Mouse (Mus musculus) kidney, embryonic 16.5 days (tissue): ENCODE data around the gene Fgf23. TPM values are rescaled to one million over a fixed set of nuclear protein-coding genes. Genes with fewer than 3 reads are reported as not detected.

Experiments used
- ATAC-seq: fragments of 200-750 bp; cut with Nextera tagmentation; 2 replicates; pipeline ENCODE4 v1.8.0; 2017; ENCODE audit warnings: moderate TSS enrichment; ENCODE audit not compliant: low FRiP score, low TSS enrichment
- H3K27ac ChIP-seq: fragments of 300-500 bp; sonication (generic); 2 replicates; pipeline ENCODE4 v1.5.1; 2014; ENCODE audit warnings: low read length
- H3K27me3 ChIP-seq: fragments of 300-500 bp; sonication (generic); 2 replicates; pipeline ENCODE4 v1.6.1; 2014; ENCODE audit warnings: low read length, control low read depth, mixed read lengths; ENCODE audit not compliant: insufficient read depth
- H3K36me3 ChIP-seq: fragments of 300-500 bp; sonication (generic); 2 replicates; pipeline ENCODE4 v1.6.1; 2014; ENCODE audit warnings: low read length, control low read depth, mixed read lengths; ENCODE audit not compliant: insufficient read depth
- H3K4me1 ChIP-seq: fragments of 300-500 bp; sonication (generic); 2 replicates; pipeline ENCODE4 v1.6.1; 2014; ENCODE audit warnings: low read length, control low read depth, mixed read lengths; ENCODE audit not compliant: insufficient read depth
- H3K4me2 ChIP-seq: fragments of 300-500 bp; sonication (generic); replicated peaks from 2 replicates; pipeline ENCODE4 v1.6.1; 2014; ENCODE audit warnings: low read depth, low read length
- H3K4me3 ChIP-seq: fragments of 300-500 bp; sonication (generic); 2 replicates; pipeline ENCODE4 v1.5.1; 2014; ENCODE audit warnings: mild to moderate bottlenecking, low read length
- H3K9ac ChIP-seq: fragments of 300-500 bp; sonication (generic); replicated peaks from 2 replicates; pipeline ENCODE4 v1.6.1; 2014; ENCODE audit warnings: low read length
- H3K9me3 ChIP-seq: fragments of 300-500 bp; sonication (generic); 2 replicates; pipeline ENCODE4 v1.6.1; 2016; ENCODE audit warnings: low read length, control low read depth
- WGBS: fragments of 180-500 bp; shearing (Covaris S2); extraction: QIAGEN DNeasy Blood & Tissue Kit; methylation state at CpG from one replicate; pipeline ENCODE4 v1.1.7; 2014; 5-methylcytosine and 5-hydroxymethylcytosine counted together
- polyA plus RNA-seq: library from polyadenylated mRNA; unstranded; fragments of >200 nt; fragmentation: Nextera tagmentation; extraction: Ambion mirVana; gene quantifications from 2 replicates; pipeline ENCODE4 v1.2.1, GENCODE M21; 2015

Gene Fgf23
- polyA plus RNA-seq, 1 experiment from 2014 or later: not detected

- under 1% methylated on average over 59 of the region's 59 CpGs for WGBS
- Histone ChIP-seq H3K4me1 (0 out of 2 replicates have a peak, but pooled peaks cover 11% of the 10 kb centered on the region), H3K9ac (peak overlapping the region; percentile 67), H3K27ac (no peak overlapping the region), H3K27me3 (peaks cover 19% of the 10 kb centered on the region), H3K36me3 (no peaks in the 10 kb centered on the region), H3K9me3 (no peaks in the 10 kb centered on the region), H3K4me3 (peak overlapping the region; percentile 52), H3K4me2 (peak overlapping the region; percentile 86)
- ATAC-seq: peak; percentile 82
These were observed 7.4 kb downstream of the Fgf23 start for GRCm38 (mm10) chr6:127079867-127080731.

DNA sequence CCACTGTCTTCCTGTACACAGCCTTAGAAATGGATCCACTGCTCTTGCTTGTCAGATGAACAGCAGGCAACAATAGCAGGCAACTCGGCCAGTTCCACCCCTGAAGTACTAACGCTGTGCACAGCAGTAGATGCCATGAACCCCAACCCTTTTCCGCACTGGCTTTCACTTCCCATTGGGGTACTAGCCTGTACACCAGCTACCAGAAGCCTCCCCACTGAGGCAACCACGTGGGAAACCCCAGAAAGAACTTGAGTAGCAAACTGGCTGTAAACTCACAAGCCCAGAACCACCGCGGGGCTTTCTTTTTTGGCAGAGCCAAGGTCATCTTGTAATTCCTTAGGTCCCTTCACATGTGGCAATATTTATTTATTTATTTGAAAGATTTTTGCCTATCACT is 9.1 kb downstream of the Fgf23 start:
- no peak overlapping the region for H3K27ac ChIP-seq
- H3K36me3 ChIP-seq: no peaks in the 10 kb centered on the region
- peaks cover 19% of the 10 kb centered on the region for H3K27me3 ChIP-seq
- H3K9ac ChIP-seq: no peak overlapping the region
- H3K4me2 ChIP-seq: no peak overlapping the region
- 0 out of 2 replicates have a peak, but pooled peaks cover 11% of the 10 kb centered on the region for H3K4me1 ChIP-seq
- H3K4me3 ChIP-seq: no peak overlapping the region
- no peaks in the 10 kb centered on the region for H3K9me3 ChIP-seq
- WGBS: 75% methylated on average over 6 of the region's 6 CpGs
- ATAC-seq: no peak

DNA sequence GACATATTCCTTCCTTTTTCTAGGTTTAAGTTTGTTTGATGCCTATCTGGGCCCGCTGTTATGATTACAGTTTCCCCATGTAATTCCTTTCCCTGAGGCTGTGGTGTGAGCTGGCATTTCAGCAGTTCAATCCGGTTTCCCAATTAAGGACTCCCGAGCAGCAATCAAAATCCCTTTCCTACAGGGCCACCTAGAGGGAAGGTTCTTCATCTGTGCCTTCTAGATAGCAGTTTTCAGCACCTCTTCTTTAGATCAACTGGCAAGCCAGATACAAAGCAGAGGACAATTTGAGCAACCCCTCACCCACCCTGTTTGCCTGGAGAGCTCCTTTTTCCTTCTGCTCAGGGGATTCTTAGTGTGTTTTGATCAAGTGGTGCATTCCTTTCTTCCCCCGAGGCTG is 14.0 kb downstream of the Fgf23 start:
- 63% methylated on average over 4 of the region's 4 CpGs for WGBS
- Histone ChIP-seq H3K9ac (no peak overlapping the region), H3K4me1 (no peaks in the 10 kb centered on the region), H3K4me2 (no peak overlapping the region), H3K36me3 (peaks cover 22% of the 10 kb centered on the region), H3K9me3 (no peaks in the 10 kb centered on the region), H3K4me3 (no peak overlapping the region), H3K27ac (no peak overlapping the region), H3K27me3 (peaks cover 3% of the 10 kb centered on the region; the same call in 1 of the 2 replicates)
- no peak for ATAC-seq

DNA sequence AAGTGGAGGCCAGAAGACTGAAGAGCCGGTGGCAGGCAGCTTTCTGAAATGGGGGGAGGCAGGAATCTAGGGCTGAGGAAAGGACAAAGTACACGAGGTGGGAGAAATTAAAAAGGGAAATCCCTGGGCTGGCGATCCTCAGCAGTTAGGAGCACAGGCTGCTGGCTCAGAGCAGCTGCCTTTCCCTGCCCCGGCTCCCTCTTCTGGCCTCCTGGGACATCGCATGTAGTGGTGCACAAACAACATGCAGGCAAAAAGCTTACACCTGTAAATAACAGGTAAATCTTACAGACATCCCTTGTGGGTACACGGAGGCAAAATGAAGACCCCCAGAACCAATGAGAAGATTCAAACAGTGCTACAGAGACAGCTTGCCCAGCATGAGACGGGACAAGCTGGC is 21.9 kb downstream of the Fgf23 start:
- Histone ChIP-seq H3K36me3 (peaks cover 15% of the 10 kb centered on the region), H3K9ac (no peak overlapping the region), H3K4me1 (no peaks in the 10 kb centered on the region), H3K4me3 (no peak overlapping the region), H3K27ac (no peak overlapping the region), H3K4me2 (no peak overlapping the region), H3K27me3 (no peaks in the 10 kb centered on the region), H3K9me3 (no peaks in the 10 kb centered on the region)
- no peak for ATAC-seq
- 62% methylated on average over 7 of the region's 7 CpGs for WGBS

GRCm38 (mm10) chr6:127103506-127104275 is 31.0 kb downstream of the Fgf23 start:
- Histone ChIP-seq H3K4me3 (no peak overlapping the region), H3K9ac (no peak overlapping the region), H3K4me2 (no peak overlapping the region), H3K27me3 (no peaks in the 10 kb centered on the region), H3K27ac (no peak overlapping the region), H3K9me3 (peaks cover 6% of the 10 kb centered on the region; the same call in 1 of the 2 replicates), H3K36me3 (0 out of 2 replicates have a peak, but pooled peaks cover 5% of the 10 kb centered on the region), H3K4me1 (peaks cover 3% of the 10 kb centered on the region; the same call in 1 of the 2 replicates)
- ATAC-seq: no peak
- WGBS: 94% methylated on average over 6 of the region's 6 CpGs

DNA sequence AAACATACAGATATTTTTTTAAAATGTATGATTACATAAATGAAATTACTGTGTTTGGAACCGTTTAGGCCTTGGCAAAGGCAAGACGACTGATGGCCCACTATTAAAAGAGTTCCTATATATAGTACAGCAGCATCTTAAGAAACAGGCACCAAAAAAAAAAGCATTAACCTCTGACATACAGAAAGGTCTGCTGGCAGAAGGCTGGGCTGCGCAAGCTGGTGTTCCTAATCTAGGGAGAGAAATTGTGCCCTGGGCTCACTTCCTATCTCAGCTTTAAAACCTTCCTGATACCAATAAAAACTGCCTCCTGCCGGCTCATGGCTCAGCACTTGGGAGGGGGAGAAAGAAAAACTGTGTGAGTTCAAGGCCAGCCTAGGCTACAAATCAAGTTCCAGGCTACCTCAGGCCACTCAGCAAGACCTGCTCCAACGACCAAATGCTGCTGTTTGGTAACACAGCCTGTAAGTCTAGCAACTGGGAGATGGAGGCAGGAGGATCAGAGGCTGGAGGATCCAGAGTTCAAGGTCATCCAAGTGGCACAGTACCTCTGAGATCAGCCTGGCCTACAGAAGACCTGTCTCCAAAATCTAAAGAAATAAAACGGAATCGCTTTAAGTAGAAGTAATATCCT is 31.8 kb downstream of the Fgf23 start:
- H3K27ac ChIP-seq: no peak overlapping the region
- WGBS: 82% methylated on average over 7 of the region's 7 CpGs
- H3K36me3 ChIP-seq: 0 out of 2 replicates have a peak, but pooled peaks cover 5% of the 10 kb centered on the region
- ATAC-seq: no peak
- peaks cover 6% of the 10 kb centered on the region; the same call in 1 of the 2 replicates for H3K9me3 ChIP-seq
- H3K4me2 ChIP-seq: no peak overlapping the region
- peaks cover 8% of the 10 kb centered on the region; the same call in 1 of the 2 replicates for H3K4me1 ChIP-seq
- H3K27me3 ChIP-seq: no peaks in the 10 kb centered on the region
- no peak overlapping the region for H3K9ac ChIP-seq
- no peak overlapping the region for H3K4me3 ChIP-seq

GRCm38 (mm10) chr6:127105107-127105506 is 32.4 kb downstream of the Fgf23 start:
- no peak for ATAC-seq
- H3K9me3 ChIP-seq: peaks cover 6% of the 10 kb centered on the region; the same call in 1 of the 2 replicates
- 73% methylated on average over 6 of the region's 6 CpGs for WGBS
- H3K27ac ChIP-seq: no peak overlapping the region
- H3K4me3 ChIP-seq: no peak overlapping the region
- H3K36me3 ChIP-seq: 0 out of 2 replicates have a peak, but pooled peaks cover 5% of the 10 kb centered on the region
- H3K4me2 ChIP-seq: no peak overlapping the region
- peaks cover 8% of the 10 kb centered on the region; the same call in 1 of the 2 replicates for H3K4me1 ChIP-seq
- no peak overlapping the region for H3K9ac ChIP-seq
- no peaks in the 10 kb centered on the region for H3K27me3 ChIP-seq

- H3K9ac ChIP-seq: no peak overlapping the region
- H3K27me3 ChIP-seq: no peaks in the 10 kb centered on the region
- ATAC-seq: no peak
- WGBS: 79% methylated on average over 5 of the region's 5 CpGs
- H3K4me2 ChIP-seq: no peak overlapping the region
- H3K27ac ChIP-seq: no peak overlapping the region
- no peaks in the 10 kb centered on the region for H3K36me3 ChIP-seq
- H3K4me1 ChIP-seq: peaks cover 8% of the 10 kb centered on the region; the same call in 1 of the 2 replicates
- no peak overlapping the region for H3K4me3 ChIP-seq
- peaks cover 6% of the 10 kb centered on the region; the same call in 1 of the 2 replicates for H3K9me3 ChIP-seq
These were observed 33.5 kb downstream of the Fgf23 start for GRCm38 (mm10) chr6:127106189-127106588.

DNA sequence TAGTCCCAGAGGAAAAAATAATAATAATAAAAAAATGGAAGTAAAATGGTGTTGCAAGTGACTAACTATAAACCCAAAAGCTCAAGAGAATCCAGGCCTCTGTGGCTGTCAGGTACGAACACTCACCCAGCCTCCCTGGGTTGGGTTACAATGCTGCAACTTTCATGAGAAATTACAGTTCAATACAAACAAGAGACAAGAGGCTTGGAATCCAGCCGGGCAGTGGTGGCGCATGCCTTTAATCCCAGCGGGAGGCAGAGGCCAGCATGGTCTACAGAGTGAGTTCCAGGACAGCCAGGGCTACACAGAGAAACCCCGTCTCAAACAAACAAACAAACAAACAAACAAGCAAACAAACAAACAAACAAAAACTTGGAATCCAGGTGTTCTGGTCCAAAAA is 34.0 kb downstream of the Fgf23 start:
- Histone ChIP-seq H3K4me3 (no peak overlapping the region), H3K4me1 (peaks cover 8% of the 10 kb centered on the region; the same call in 1 of the 2 replicates), H3K9ac (no peak overlapping the region), H3K36me3 (no peaks in the 10 kb centered on the region), H3K4me2 (no peak overlapping the region), H3K27ac (no peak overlapping the region), H3K27me3 (no peaks in the 10 kb centered on the region), H3K9me3 (peaks cover 6% of the 10 kb centered on the region; the same call in 1 of the 2 replicates)
- WGBS: 72% methylated on average over 5 of the region's 5 CpGs
- no peak for ATAC-seq
